Mouse (Mus musculus): ENCODE data around the gene Fam84b. TPM values are rescaled to one million over a fixed set of nuclear protein-coding genes. Genes with fewer than 3 reads are reported as not detected.

Fam84b gene
- 8.2 and 9.5 TPM in 2 replicates for polyA plus RNA-seq (2016; fragmentation: Nextera tagmentation; extraction: Ambion mirVana)

DNA sequence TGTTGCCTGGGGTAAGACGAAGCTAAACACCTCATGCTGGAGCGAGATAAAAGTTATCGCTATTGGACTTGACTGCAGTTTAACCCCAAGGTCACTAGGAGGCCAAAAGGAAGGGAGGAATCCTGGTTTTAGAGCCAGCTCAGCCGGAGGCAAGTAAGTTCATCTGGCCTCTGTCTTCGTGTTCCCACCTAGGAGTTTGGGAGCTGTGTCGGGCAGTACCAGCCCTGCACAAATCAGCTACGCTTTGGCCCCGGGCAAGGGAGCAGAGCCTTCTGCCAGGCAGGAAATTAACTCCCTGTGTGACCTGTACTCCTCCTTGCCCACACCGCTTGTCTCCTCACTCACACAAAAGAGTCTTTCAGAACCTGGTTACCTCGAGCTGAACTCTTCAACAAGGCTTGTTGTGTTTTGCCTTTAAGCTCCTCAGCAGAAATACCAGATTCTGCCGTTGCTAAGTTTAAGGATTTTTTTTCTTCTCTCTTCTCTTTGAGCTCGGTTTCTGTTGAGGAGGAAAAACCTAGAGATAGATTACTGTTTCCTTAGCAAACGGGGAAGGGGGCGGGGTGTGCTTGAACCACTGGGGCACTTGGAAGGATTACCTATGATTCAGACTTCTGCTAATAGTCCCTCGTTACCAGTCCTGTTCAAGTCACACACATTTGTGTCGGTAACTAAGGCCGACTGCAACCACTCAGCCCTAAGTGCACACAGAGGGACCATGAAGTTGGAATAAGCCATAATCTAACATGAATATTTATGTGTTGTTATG lies at the start of gene Fam84b:
TSS of gene Fam84b (minus strand) at position 548 of the 769 bp plus-strand sequence.
- no peak within 1 kb of the TSS for H3K9ac ChIP-seq (replicated peaks)
- H3K4me2 ChIP-seq (replicated peaks) = no peak within 1 kb of the TSS
- no peak within 1 kb of the TSS for H3K27ac ChIP-seq (replicated peaks)
- peak; percentile 69 for ATAC-seq (ENCODE audit: low FRiP score, low read depth)
- H3K27me3 ChIP-seq = no peaks in the 10 kb centered on the region
- 31% methylated on average over 17 of the region's 17 CpGs for WGBS
- H3K4me3 ChIP-seq = no peak within 1 kb of the TSS
- H3K9me3 ChIP-seq = no peaks in the 10 kb centered on the region
- H3K36me3 ChIP-seq = no peaks in the 10 kb centered on the region
- peaks cover 5% of the 10 kb centered on the region; the same call in 1 of the 2 replicates for H3K4me1 ChIP-seq

DNA sequence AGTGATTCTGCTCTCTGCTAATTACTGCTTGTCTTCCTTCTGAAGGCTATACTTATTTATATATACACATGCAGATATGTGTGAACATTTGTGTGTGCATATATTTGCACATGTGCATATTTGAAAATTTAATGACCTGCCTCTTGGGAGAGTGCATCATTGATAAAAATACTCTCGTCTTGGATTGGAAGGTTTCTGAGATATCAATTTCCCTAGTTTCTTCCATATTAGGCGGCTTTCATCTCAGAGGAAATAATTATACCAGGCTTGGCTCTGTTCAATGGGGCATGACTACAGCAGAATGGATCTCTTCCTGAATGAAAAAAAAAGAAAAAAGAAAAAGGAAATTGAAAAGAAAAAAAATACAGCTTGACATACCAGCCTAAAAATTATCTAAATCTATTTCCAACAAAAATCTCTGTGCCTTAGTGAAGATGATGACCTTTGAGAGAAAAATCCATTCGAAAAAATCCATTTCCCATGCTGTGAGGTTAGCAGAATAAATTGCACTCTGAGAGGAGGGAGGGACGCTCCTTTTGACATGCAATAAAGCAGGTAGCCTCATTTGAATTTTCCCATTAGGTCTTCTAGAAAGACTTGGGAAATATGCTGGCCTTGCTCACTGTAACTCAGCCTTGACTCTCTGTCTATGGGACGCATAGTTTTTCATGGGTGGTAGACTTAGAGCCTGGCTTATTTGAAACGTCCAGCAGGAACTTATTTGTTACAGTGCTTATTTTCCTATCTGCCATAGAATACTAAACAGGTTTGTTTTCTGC lies 44.8 kb upstream of the Fam84b start:
- Histone ChIP-seq H3K9ac (replicated peaks) (no peak overlapping the region), H3K27me3 (no peaks in the 10 kb centered on the region), H3K9me3 (no peaks in the 10 kb centered on the region), H3K27ac (replicated peaks) (no peak overlapping the region), H3K36me3 (no peaks in the 10 kb centered on the region), H3K4me3 (no peak overlapping the region), H3K4me2 (replicated peaks) (no peak overlapping the region), H3K4me1 (no peaks in the 10 kb centered on the region)
- ATAC-seq (ENCODE audit: low FRiP score, low read depth) = no peak
- 65% methylated on average over 6 of the region's 6 CpGs for WGBS

DNA sequence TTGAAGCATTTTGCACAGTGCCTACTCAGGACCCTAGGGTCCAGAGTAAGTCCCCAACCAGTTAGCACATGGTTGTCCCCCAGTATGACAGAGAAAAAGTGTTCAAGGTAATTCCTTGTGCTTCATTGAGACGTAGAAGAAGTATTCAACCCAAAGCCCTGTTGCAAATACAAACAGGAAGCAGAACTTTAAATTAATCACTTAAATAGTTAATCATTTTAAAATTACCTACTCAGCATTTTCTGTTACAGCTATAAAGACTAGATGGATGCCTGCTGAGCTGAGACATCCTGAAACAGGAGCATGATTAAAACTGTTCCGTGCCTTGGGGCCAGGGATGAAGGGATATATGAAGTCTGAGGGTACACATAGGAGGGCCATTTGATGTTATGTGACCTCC lies 42.5 kb upstream of the Fam84b start:
- no peak overlapping the region for H3K9ac ChIP-seq (replicated peaks)
- H3K27me3 ChIP-seq = no peaks in the 10 kb centered on the region
- no peak overlapping the region for H3K4me3 ChIP-seq
- no peak overlapping the region for H3K27ac ChIP-seq (replicated peaks)
- WGBS = 93% methylated on average over 2 of the region's 2 CpGs
- H3K4me1 ChIP-seq = no peaks in the 10 kb centered on the region
- H3K4me2 ChIP-seq (replicated peaks) = no peak overlapping the region
- ATAC-seq (ENCODE audit: low FRiP score, low read depth) = no peak
- no peaks in the 10 kb centered on the region for H3K36me3 ChIP-seq
- H3K9me3 ChIP-seq = no peaks in the 10 kb centered on the region

DNA sequence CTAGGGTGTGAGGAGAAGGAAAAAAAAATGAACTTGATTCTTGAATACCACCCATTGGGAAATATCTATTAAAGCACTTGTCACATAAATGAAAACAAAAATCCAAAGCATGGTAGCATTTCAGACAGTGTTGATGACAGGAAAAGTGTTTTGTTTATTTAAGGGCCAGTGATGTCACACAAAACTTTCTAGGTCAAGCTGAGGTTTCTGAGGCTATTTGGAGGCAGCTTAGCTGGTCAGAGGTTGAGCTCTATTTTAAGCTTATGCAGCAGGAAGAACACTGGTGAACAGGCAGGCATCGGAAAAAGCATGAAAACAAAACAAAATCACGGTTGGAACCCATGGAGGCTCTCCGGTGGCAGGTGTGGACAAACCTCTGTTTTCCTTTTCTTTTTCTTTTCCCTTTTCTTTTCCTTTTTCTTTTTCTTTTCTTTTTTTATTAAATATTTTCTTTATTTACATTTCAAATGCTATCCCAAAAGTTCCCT lies 39.4 kb upstream of the Fam84b start:
- no peak overlapping the region for H3K27ac ChIP-seq (replicated peaks)
- ATAC-seq (ENCODE audit: low FRiP score, low read depth) = no peak
- no peak overlapping the region for H3K4me2 ChIP-seq (replicated peaks)
- no peak overlapping the region for H3K9ac ChIP-seq (replicated peaks)
- no peak overlapping the region for H3K4me3 ChIP-seq
- 70% methylated on average over 3 of the region's 3 CpGs for WGBS
- no peaks in the 10 kb centered on the region for H3K27me3 ChIP-seq
- no peaks in the 10 kb centered on the region for H3K9me3 ChIP-seq
- H3K4me1 ChIP-seq = no peaks in the 10 kb centered on the region
- no peaks in the 10 kb centered on the region for H3K36me3 ChIP-seq

DNA sequence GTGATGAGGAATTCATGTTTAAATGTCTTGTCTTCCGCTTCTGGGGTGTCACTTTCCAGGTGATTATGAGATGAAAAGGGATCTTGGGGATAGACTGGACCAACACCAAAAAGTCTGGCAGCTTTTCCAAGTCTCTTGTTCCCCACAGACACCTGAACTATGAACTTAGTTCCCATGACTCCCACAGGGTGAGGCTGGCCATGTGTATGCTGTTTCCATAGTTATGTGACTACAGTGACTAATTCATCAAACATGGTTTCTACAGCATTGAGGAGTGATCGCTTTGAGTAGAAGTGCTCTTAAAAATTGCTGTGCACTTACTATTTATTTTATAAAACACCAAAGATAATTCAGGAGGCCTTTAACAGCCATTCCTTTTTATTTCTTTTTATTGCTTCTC lies 35.1 kb upstream of the Fam84b start:
- H3K27me3 ChIP-seq = no peaks in the 10 kb centered on the region
- no peak for ATAC-seq (ENCODE audit: low FRiP score, low read depth)
- no peak overlapping the region for H3K4me2 ChIP-seq (replicated peaks)
- no peak overlapping the region for H3K4me3 ChIP-seq
- no peak overlapping the region for H3K9ac ChIP-seq (replicated peaks)
- no peaks in the 10 kb centered on the region for H3K9me3 ChIP-seq
- no peaks in the 10 kb centered on the region for H3K36me3 ChIP-seq
- H3K4me1 ChIP-seq = no peaks in the 10 kb centered on the region
- no peak overlapping the region for H3K27ac ChIP-seq (replicated peaks)
- WGBS = 93% methylated on average over 2 of the region's 2 CpGs

DNA sequence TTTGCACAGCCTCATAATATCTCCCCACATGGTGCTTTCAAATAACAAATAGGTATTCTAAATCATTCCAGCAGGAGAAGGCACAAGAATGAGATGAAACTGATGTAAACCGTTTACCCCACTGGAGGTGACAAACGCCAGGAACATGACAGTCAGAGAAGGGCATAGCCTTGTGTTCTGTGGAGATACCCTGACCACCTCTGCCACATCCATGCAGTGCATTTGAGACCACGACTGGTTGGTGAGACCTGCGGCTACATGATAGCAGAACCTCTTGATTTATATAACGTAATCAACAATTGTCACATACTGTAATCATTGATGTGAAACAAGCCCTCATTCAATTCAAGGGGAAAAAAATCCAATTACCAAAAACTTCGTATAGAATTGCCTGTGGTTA lies 22.1 kb upstream of the Fam84b start:
- whole genome bisulfite sequencing = 89% methylated on average over 6 of the region's 6 CpGs
- ATAC-seq (ENCODE audit: low FRiP score, low read depth) = no peak

DNA sequence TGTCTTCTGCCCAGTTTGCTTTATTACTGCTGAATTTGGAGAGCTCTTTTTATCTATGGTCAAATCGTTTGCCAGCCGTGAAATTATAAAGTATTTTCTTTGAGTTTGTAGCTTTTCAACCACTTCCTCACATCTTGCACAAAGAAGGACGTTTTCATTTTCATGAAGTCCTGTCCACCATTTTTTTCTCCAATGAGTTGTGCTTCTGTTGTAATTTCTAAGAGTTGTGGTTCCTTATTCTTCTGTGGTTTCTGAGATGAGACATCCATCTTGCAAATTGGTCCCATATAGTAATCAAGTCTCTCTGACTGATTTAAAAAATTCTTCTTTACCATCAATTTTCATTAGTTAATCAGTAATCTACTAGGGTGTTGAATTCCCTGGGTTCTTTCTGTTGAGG lies 8.8 kb upstream of the Fam84b start:
- H3K36me3 ChIP-seq = no peaks in the 10 kb centered on the region
- H3K27ac ChIP-seq (replicated peaks) = no peak overlapping the region
- H3K9me3 ChIP-seq = no peaks in the 10 kb centered on the region
- H3K27me3 ChIP-seq = no peaks in the 10 kb centered on the region
- no peak overlapping the region for H3K9ac ChIP-seq (replicated peaks)
- 92% methylated on average over 3 of the region's 3 CpGs for WGBS
- no peak for ATAC-seq (ENCODE audit: low FRiP score, low read depth)
- no peak overlapping the region for H3K4me2 ChIP-seq (replicated peaks)
- H3K4me3 ChIP-seq = no peak overlapping the region
- H3K4me1 ChIP-seq = no peaks in the 10 kb centered on the region

More for the DNA sequence above, 22.1 kb upstream of the Fam84b start:
- Histone ChIP-seq H3K27me3 (no peaks in the 10 kb centered on the region), H3K4me3 (no peak overlapping the region), H3K36me3 (no peaks in the 10 kb centered on the region), H3K9me3 (no peaks in the 10 kb centered on the region), H3K4me1 (no peaks in the 10 kb centered on the region), H3K4me2 (replicated peaks) (no peak overlapping the region), H3K27ac (replicated peaks) (no peak overlapping the region), H3K9ac (replicated peaks) (no peak overlapping the region)

DNA sequence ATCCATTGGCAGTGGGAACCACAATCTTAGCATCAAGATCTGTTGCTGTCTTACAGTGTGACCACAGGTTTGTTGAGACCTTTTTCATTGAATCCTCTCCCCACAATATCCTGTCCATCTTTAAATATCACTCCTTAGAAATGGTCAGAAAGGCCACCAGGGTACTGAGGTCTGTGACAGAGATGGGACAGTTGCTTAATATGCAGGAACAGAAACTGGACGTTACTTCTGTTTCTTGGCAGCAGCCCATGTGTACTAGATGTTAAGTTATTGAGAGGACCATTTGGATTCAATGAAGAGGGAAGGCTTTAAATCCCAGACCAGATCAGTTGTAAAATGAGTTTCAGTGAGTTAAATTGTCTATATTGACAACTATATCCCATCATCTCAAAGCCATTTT lies 1.5 kb upstream of the Fam84b start:
- ATAC-seq (ENCODE audit: low FRiP score, low read depth) = no peak
- no peaks in the 10 kb centered on the region for H3K27me3 ChIP-seq
- H3K27ac ChIP-seq (replicated peaks) = no peak overlapping the region
- peaks cover 5% of the 10 kb centered on the region; the same call in 1 of the 2 replicates for H3K4me1 ChIP-seq
- no peak overlapping the region for H3K9ac ChIP-seq (replicated peaks)
- no peak overlapping the region for H3K4me3 ChIP-seq
- H3K36me3 ChIP-seq = no peaks in the 10 kb centered on the region
- H3K9me3 ChIP-seq = no peaks in the 10 kb centered on the region
- WGBS = 83% methylated on average over 1 of the region's 1 CpGs
- no peak overlapping the region for H3K4me2 ChIP-seq (replicated peaks)

DNA sequence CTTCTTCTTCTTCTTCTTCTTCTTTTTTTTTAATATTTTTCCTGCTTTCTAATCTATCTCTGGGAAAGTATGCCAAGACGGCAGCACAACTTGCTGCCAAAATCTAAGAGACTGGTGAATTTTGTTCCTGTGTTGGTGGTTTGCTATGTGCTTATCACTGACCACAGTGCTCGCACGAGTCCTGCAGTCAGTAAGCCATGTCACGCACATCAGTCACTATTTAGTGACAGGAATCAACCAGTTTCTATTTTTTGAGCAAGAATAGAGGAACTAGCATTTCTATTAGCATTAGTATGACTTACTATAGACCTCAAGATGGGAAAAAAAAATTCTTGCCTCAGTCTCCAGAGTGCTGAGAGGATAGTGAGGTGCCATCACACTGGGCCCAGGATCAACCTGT lies 573 bp upstream of the Fam84b start:
- no peak for ATAC-seq (ENCODE audit: low FRiP score, low read depth)
- Histone ChIP-seq H3K27me3 (no peaks in the 10 kb centered on the region), H3K27ac (replicated peaks) (no peak overlapping the region), H3K9ac (replicated peaks) (no peak overlapping the region), H3K9me3 (no peaks in the 10 kb centered on the region), H3K4me1 (peaks cover 5% of the 10 kb centered on the region; the same call in 1 of the 2 replicates), H3K36me3 (no peaks in the 10 kb centered on the region), H3K4me2 (replicated peaks) (no peak overlapping the region), H3K4me3 (no peak overlapping the region)
- 92% methylated on average over 4 of the region's 4 CpGs for WGBS

DNA sequence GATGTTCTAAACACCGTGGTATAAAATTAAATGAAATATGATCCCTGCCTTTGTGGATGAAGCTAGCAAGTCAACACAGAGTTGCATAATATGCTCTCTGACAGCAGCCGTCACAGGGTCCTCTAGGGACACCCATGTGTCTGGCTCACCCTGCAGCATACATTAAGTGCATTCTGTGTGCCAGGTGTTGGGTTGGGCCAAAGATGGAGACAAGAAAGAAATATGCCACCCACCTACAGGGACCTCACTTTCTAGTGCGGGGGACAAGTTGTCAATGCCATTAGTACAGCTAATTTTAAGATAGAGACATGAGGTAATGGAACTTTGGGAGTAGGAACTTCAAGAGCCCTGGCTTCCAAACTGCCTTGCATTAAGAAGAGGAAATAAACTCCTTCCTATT lies 4.9 kb downstream of the Fam84b start:
- no peaks in the 10 kb centered on the region for H3K36me3 ChIP-seq
- H3K4me1 ChIP-seq = peaks cover 16% of the 10 kb centered on the region
- H3K4me2 ChIP-seq (replicated peaks) = no peak overlapping the region
- no peak overlapping the region for H3K4me3 ChIP-seq
- H3K27ac ChIP-seq (replicated peaks) = no peak overlapping the region
- H3K27me3 ChIP-seq = no peaks in the 10 kb centered on the region
- WGBS = 83% methylated on average over 3 of the region's 3 CpGs
- no peak overlapping the region for H3K9ac ChIP-seq (replicated peaks)
- no peak for ATAC-seq (ENCODE audit: low FRiP score, low read depth)
- no peaks in the 10 kb centered on the region for H3K9me3 ChIP-seq

DNA sequence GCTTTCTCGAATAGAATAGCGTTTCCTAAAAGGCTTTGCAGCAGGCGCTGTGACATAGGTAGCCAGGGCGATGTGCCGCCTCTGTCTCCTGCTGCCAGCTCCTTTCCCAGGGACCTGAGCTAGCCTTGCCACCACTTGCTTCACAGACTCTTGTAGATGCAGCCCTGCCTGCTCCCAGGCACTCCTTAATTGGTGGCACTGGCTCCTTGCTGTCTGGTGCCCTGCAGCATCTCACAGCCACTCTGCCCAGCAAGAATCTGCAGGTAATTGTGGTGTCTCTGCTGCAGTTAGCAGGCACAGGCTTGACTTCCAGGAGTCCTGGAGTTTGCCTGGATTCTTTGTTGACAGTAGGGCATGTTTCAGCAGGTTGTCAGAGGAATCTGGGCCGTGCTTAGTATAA lies 7.3 kb downstream of the Fam84b start:
- WGBS = 30% methylated on average over 6 of the region's 6 CpGs
- Histone ChIP-seq H3K4me2 (replicated peaks) (no peak overlapping the region), H3K9ac (replicated peaks) (no peak overlapping the region), H3K9me3 (no peaks in the 10 kb centered on the region), H3K27ac (replicated peaks) (no peak overlapping the region), H3K4me1 (peaks cover 11% of the 10 kb centered on the region), H3K4me3 (no peak overlapping the region), H3K36me3 (no peaks in the 10 kb centered on the region), H3K27me3 (no peaks in the 10 kb centered on the region)
- no peak for ATAC-seq (ENCODE audit: low FRiP score, low read depth)

DNA sequence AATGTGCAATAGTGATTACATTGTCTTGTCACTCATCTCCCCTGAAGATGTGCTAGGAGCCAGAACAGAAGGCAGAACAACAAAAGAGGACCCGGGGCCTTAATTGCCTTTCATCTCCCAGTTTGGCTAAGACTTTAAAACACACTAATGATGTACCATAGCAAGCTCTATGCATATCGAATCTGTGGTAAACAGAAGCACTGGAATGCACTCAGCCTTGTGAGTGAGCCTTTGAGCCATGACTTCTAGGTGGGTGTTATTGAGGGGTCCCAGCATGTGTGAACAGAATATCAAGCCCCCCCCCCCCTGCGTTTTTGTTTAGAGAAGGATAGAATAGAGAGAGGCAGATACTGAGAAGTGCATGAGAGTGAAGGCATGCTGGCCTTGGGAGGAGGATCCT lies 7.7 kb downstream of the Fam84b start:
- H3K36me3 ChIP-seq = no peaks in the 10 kb centered on the region
- H3K27ac ChIP-seq (replicated peaks) = no peak overlapping the region
- peaks cover 11% of the 10 kb centered on the region for H3K4me1 ChIP-seq
- H3K9me3 ChIP-seq = no peaks in the 10 kb centered on the region
- ATAC-seq (ENCODE audit: low FRiP score, low read depth) = 0 out of 2 replicates have a peak, but pooled peaks have one; percentile 32
- H3K27me3 ChIP-seq = no peaks in the 10 kb centered on the region
- H3K4me2 ChIP-seq (replicated peaks) = no peak overlapping the region
- no peak overlapping the region for H3K4me3 ChIP-seq
- WGBS = 19% methylated on average over 3 of the region's 3 CpGs
- no peak overlapping the region for H3K9ac ChIP-seq (replicated peaks)

Data from midbrain, embryonic 12.5 days (tissue).